Mouse (Mus musculus): ENCODE measurements around the gene Col6a6.

Col6a6 gene

DNA sequence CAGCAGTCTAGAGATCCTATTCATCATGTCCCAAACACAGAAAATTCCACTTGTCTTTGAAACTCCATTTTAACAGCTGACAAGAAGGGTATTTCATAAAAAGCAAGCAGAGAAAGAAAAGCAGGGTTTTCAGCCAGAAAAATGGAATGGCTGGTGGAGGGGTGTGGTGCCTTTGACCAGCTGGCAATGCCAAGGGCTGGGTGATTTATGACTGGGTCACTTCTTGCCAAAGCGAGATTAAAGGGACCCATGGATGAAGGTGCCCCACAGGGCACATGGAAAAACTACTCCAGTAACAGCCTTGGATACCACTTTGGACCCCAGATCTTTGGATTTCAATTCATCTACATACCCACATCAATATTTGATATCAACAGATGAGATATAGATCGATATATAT, 93.3 kb downstream of the Col6a6 start:
- DNase-seq = no peak

GRCm38 (mm10) chr9:105731976-105732375, 96.0 kb downstream of the Col6a6 start:
- no peak for DNase-seq

DNA sequence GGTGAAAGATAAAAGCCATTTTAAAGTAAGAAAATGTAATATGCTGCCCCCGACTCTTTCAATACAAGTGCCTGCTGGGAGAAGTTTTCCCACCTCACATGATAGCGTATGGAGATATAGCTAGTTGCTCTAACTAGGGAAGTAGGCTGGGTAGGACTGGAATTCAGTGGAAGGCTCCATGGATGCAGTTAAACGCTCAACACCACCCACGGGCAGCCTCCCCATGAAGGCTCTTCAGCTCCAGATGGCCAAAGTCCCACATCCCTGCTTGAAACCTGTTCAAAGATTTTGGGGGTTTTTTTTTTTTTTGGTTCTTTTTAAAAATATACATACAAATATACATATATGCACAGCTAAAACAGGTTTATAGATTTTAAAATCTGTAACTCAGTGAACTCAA, 107.5 kb downstream of the Col6a6 start:
- DNase-seq = no peak

- no peak for DNase-seq
These were observed 108.0 kb downstream of the Col6a6 start for GRCm38 (mm10) chr9:105719851-105720395.

GRCm38 (mm10) chr9:105719367-105719766, 108.6 kb downstream of the Col6a6 start:
- DNase-seq = no peak

DNA sequence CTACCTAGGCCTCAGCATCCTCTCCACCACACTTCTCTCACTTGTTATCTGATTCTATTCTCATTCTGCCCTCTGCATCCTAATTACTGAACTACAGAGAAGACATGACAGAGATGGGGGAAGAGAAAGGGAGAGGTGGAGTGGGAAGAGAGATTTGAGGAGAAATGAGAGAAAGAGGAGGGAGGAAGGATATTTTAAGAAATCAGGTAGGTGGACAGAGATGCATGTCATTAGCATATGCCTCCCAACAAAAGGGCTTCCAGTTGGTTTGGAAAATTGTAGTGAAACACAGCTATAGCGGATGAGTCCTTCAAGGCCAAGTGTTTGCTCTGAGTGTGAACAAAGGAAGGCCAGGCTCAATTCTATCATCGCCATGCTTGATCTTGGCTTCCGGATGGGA, 115.9 kb downstream of the Col6a6 start:
- DNase-seq = no peak

DNA sequence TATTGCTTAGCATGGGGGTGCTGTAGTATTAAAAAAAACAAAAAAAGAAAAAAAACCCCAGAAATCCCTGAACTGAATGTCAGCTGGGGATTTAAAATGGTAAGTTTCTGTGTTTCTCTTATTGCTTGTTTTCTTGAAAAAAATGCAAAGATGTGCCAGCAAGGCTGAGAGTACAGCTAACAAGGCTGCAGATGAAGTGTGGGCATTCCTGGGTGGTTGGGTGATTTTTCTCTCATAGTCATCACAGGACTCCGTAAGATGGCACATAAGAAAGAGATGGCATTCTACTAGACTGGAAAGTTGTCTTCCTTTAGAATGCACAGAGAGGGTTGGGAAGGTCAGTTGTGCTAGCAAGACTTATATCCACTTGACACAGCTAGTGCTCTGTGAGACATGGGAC, 122.9 kb downstream of the Col6a6 start:
- no peak for DNase-seq

GRCm38 (mm10) chr9:105704226-105704932, 123.6 kb downstream of the Col6a6 start:
- DNase-seq = peak; percentile 35 to 59

GRCm38 (mm10) chr9:105701966-105702365, 126.0 kb downstream of the Col6a6 start:
- no peak for DNase-seq

- DNase-seq = no peak
These were observed 127.3 kb downstream of the Col6a6 start for GRCm38 (mm10) chr9:105700702-105701101.

- no peak for DNase-seq
These were observed 130.1 kb downstream of the Col6a6 start for GRCm38 (mm10) chr9:105697764-105698396.

- no peak for DNase-seq
These were observed 131.0 kb downstream of the Col6a6 start for GRCm38 (mm10) chr9:105696818-105697564.

- peak; percentile 88 to 92 for DNase-seq
These were observed 134.1 kb downstream of the Col6a6 start for GRCm38 (mm10) chr9:105693854-105694253.

DNA sequence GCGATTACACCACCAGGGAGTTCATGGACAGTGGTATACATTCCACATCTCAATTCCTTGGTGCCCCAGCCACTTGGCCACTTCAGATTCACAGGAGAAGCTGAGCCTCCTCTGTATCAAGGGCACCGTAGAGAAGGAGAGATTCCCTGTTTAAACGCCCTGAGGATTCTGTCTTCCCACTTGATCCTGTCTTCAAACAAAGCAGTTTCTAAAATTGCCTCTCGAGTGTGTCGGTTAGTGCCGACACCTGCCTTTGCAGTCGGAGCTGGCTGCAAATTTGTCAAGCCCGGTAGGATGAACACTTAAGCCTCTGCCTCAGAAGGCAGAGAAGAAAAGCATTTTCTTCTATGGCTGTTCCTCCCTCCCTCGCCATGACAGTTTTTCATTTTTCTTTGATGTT, 134.9 kb downstream of the Col6a6 start:
- no peak for DNase-seq

GRCm38 (mm10) chr9:105692472-105692871, 135.5 kb downstream of the Col6a6 start:
- no peak for DNase-seq

- DNase-seq = no peak
These were observed 138.5 kb downstream of the Col6a6 start for GRCm38 (mm10) chr9:105689485-105689884.

- DNase-seq = no peak
These were observed 143.3 kb downstream of the Col6a6 start for GRCm38 (mm10) chr9:105684549-105685165.

DNA sequence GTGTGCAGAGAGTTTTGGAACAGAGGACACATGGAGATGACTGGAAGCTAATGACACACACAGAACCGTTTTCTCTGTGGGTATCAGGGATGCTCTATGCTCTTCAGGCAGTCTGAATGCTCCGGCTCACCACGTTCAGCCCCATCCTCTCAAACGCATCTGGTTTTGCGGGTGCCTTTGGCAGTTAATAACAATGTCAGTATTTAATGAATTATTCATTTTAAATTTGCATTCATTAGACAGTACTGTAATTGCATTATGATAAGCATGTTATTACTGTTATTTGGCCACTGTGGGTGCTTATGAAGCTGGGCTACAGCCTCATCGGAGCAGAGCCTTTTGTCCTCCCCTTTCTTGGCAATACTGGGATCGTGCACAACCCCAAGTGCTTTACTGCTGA, 146.6 kb downstream of the Col6a6 start:
- DNase-seq = no peak

GRCm38 (mm10) chr9:105675941-105676340, 152.0 kb downstream of the Col6a6 start:
- DNase-seq = no peak

DNA sequence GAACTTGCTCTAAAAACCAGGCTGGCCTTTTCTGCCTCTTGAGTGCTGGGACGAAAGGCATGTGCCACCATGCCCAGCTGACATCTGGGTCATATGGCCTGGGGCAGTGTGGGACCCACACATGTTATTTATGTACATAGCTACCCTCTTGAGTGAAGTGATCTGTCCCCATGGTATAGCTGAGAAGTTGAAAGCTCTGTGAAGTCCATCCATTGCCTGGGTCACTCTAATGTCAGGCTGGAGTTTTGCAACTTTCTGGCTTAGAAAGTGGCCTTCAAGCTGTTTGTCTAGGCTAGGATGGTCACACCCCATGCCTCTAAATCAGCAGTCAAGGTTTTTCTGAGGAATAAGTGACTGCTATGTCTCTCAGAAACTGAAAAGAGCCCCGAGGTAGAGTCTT, 155.9 kb downstream of the Col6a6 start:
- no peak for DNase-seq

GRCm38 (mm10) chr9:105670916-105671315, 157.0 kb downstream of the Col6a6 start:
- DNase-seq = no peak

- no peak for DNase-seq
These were observed 162.7 kb downstream of the Col6a6 start for GRCm38 (mm10) chr9:105665269-105665668.

GRCm38 (mm10) chr9:105659877-105660276, 168.1 kb downstream of the Col6a6 start:
- DNase-seq = no peak
